In the genomic region with DNA sequence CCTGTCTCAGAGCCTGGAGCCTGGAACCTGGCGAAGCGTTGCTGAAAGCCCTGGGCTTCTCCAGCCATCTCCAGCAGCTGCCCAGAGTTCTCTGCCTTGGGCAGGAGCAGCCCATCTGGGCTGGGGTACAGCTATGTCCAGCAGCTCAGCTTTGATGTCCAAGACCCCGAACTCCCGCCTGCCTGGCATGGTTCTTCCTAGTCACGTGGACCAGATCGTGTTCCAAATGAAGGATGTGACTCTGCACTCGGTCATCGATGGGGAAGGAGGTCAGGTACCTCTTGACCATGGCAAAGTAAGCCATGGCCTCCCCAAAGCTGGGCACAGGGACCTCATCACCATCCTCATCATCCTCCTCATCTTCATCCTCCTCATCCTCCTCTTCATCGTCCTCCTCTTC, we compare ENCODE assay signal across 8 mouse cellular contexts. TPM values are rescaled to one million over a fixed set of nuclear protein-coding genes. Genes with fewer than 3 reads are reported as not detected.
DNase-seq lines count a peak whose midpoint lies in the region; ATAC-seq lines count a peak whose summit lies in the region.

No protein-coding gene starts in this region.

- H3K27ac ChIP-seq in embryonic facial prominence, embryonic 15.5 days (replicated peaks): 0 out of 2 replicates have a peak overlapping the region, but pooled peaks have one; percentile 60
- peak overlapping the region; percentile 92 for H3K27ac ChIP-seq in intestine, embryonic 15.5 days
- no peak overlapping the region for H3K27ac ChIP-seq in midbrain, embryonic 15.5 days

- H3K4me1 ChIP-seq in embryonic facial prominence, embryonic 15.5 days: peaks cover 51% of the 10 kb centered on the region
- peaks cover 35% of the 10 kb centered on the region for H3K4me1 ChIP-seq in intestine, embryonic 15.5 days (replicated peaks)
- H3K4me1 ChIP-seq in midbrain, embryonic 15.5 days: peaks cover 53% of the 10 kb centered on the region

- no peaks in the 10 kb centered on the region for H3K9me3 ChIP-seq in embryonic facial prominence, embryonic 15.5 days (replicated peaks)
- no peaks in the 10 kb centered on the region for H3K9me3 ChIP-seq in intestine, embryonic 15.5 days
- H3K9me3 ChIP-seq in midbrain, embryonic 15.5 days: no peaks in the 10 kb centered on the region

- peak overlapping the region; percentile 80 for H3K4me3 ChIP-seq in embryonic facial prominence, embryonic 15.5 days (replicated peaks)
- H3K4me3 ChIP-seq in intestine, embryonic 15.5 days (replicated peaks): peak overlapping the region; percentile 80
- H3K4me3 ChIP-seq in midbrain, embryonic 15.5 days: peak overlapping the region; percentile 64

- 84% methylated on average over 9 of the region's 9 CpGs for WGBS in embryonic facial prominence, embryonic 15.5 days
- 68% methylated on average over 9 of the region's 9 CpGs for WGBS in intestine, embryonic 15.5 days
- WGBS in midbrain, embryonic 15.5 days: 87% methylated on average over 9 of the region's 9 CpGs

- H3K4me2 ChIP-seq in embryonic facial prominence, embryonic 15.5 days (replicated peaks): peak overlapping the region; percentile 89
- peak overlapping the region; percentile 97 for H3K4me2 ChIP-seq in intestine, embryonic 15.5 days (replicated peaks)
- peak overlapping the region; percentile 97 for H3K4me2 ChIP-seq in midbrain, embryonic 15.5 days

- H3K9ac ChIP-seq in embryonic facial prominence, embryonic 15.5 days: peak overlapping the region; percentile 35; the same call in 1 of the 2 replicates
- peak overlapping the region; percentile 91 for H3K9ac ChIP-seq in intestine, embryonic 15.5 days
- H3K9ac ChIP-seq in midbrain, embryonic 15.5 days: peak overlapping the region; percentile 32; the same call in 1 of the 2 replicates

- H3K36me3 ChIP-seq in embryonic facial prominence, embryonic 15.5 days: peaks cover 14% of the 10 kb centered on the region; the same call in 1 of the 2 replicates
- 0 out of 2 replicates have a peak, but pooled peaks cover 2% of the 10 kb centered on the region for H3K36me3 ChIP-seq in intestine, embryonic 15.5 days
- H3K36me3 ChIP-seq in midbrain, embryonic 15.5 days (replicated peaks): no peaks in the 10 kb centered on the region

- DNase-seq in kidney, adult 11 months: peak; percentile 44
- DNase-seq in kidney, adult 18-20 months: no peak
- DNase-seq in embryo, embryonic 10 days (ENCODE audit: low spot score): no peak
- no peak for DNase-seq in thymus, postnatal 4 days

- no peak for ATAC-seq in embryonic facial prominence, embryonic 15.5 days (ENCODE audit: insufficient number of reproducible peaks, low FRiP score, low TSS enrichment, low read depth)
- ATAC-seq in intestine, embryonic 15.5 days: no peak
- ATAC-seq in midbrain, embryonic 15.5 days (replicated peaks): no peak
- ATAC-seq in frontal cortex, adult (ENCODE audit: low TSS enrichment): no peak

- peaks cover 5% of the 10 kb centered on the region; the same call in 1 of the 2 replicates for H3K27me3 ChIP-seq in embryonic facial prominence, embryonic 15.5 days
- H3K27me3 ChIP-seq in intestine, embryonic 15.5 days (replicated peaks): no peaks in the 10 kb centered on the region
- peaks cover 3% of the 10 kb centered on the region; the same call in 1 of the 2 replicates for H3K27me3 ChIP-seq in midbrain, embryonic 15.5 days (replicated peaks)

RNA-seq across cellular contexts. Expression of a gene that starts 1.9 kb away (rescaled TPM):
- polyA plus RNA-seq in embryonic facial prominence, embryonic 15.5 days (2015; fragmentation: Nextera tagmentation; extraction: Ambion mirVana): 13.3 and 14.6 TPM in 2 replicates
- polyA plus RNA-seq in intestine, embryonic 15.5 days (2015; fragmentation: Nextera tagmentation; extraction: Ambion mirVana): 12.5 and 12.6 TPM in 2 replicates
- polyA plus RNA-seq in midbrain, embryonic 15.5 days (2015; fragmentation: Nextera tagmentation; extraction: Ambion mirVana): 16.0 and 16.4 TPM in 2 replicates

RNA-seq across cellular contexts. Expression of a gene that starts 8.8 kb away (rescaled TPM):
- polyA plus RNA-seq in embryonic facial prominence, embryonic 15.5 days (2015; fragmentation: Nextera tagmentation; extraction: Ambion mirVana): 52.3 and 59.1 TPM in 2 replicates
- 44.6 and 49.8 TPM in 2 replicates for polyA plus RNA-seq in intestine, embryonic 15.5 days (2015; fragmentation: Nextera tagmentation; extraction: Ambion mirVana)
- 23.9 and 27.0 TPM in 2 replicates for polyA plus RNA-seq in midbrain, embryonic 15.5 days (2015; fragmentation: Nextera tagmentation; extraction: Ambion mirVana)

RNA-seq across cellular contexts. Expression of a gene that starts 9.2 kb away (rescaled TPM):
- polyA plus RNA-seq in embryonic facial prominence, embryonic 15.5 days (2015; fragmentation: Nextera tagmentation; extraction: Ambion mirVana): 10.3 and 15.2 TPM in 2 replicates
- 3.9 and 4.3 TPM in 2 replicates for polyA plus RNA-seq in intestine, embryonic 15.5 days (2015; fragmentation: Nextera tagmentation; extraction: Ambion mirVana)
- polyA plus RNA-seq in midbrain, embryonic 15.5 days (2015; fragmentation: Nextera tagmentation; extraction: Ambion mirVana): 10.6 and 11.3 TPM in 2 replicates

RNA-seq across cellular contexts. Expression of a gene that starts 18.1 kb away (rescaled TPM):
- 67.3 and 69.3 TPM in 2 replicates for polyA plus RNA-seq in embryonic facial prominence, embryonic 15.5 days (2015; fragmentation: Nextera tagmentation; extraction: Ambion mirVana)
- polyA plus RNA-seq in intestine, embryonic 15.5 days (2015; fragmentation: Nextera tagmentation; extraction: Ambion mirVana): 98.6 and 110 TPM in 2 replicates
- polyA plus RNA-seq in midbrain, embryonic 15.5 days (2015; fragmentation: Nextera tagmentation; extraction: Ambion mirVana): 71.2 and 81.5 TPM in 2 replicates

RNA-seq across cellular contexts. Expression of a gene that starts 28.9 kb away (rescaled TPM):
- polyA plus RNA-seq in embryonic facial prominence, embryonic 15.5 days (2015; fragmentation: Nextera tagmentation; extraction: Ambion mirVana): 27.9 and 28.0 TPM in 2 replicates
- 22.0 and 26.1 TPM in 2 replicates for polyA plus RNA-seq in intestine, embryonic 15.5 days (2015; fragmentation: Nextera tagmentation; extraction: Ambion mirVana)
- polyA plus RNA-seq in midbrain, embryonic 15.5 days (2015; fragmentation: Nextera tagmentation; extraction: Ambion mirVana): 36.5 and 37.5 TPM in 2 replicates

Comparison
In these comparisons a context has a peak if more than half of its experiments do, and no peak if none do; other contexts are left out.
1. H3K9ac ChIP-seq: peak in every context shown above with its lines; median percentile 91 in intestine, embryonic 15.5 days; 35 in embryonic facial prominence, embryonic 15.5 days; 32 in midbrain, embryonic 15.5 days.